Mouse (Mus musculus): Measurements from ENCODE around the gene Ptprc.

The Ptprc gene

GRCm38 (mm10) chr1:138040556-138040955 lies 135.0 kb downstream of the Ptprc start:
- peak; percentile 42 for DNase-seq (ENCODE audit: inconsistent ontology term)

DNA sequence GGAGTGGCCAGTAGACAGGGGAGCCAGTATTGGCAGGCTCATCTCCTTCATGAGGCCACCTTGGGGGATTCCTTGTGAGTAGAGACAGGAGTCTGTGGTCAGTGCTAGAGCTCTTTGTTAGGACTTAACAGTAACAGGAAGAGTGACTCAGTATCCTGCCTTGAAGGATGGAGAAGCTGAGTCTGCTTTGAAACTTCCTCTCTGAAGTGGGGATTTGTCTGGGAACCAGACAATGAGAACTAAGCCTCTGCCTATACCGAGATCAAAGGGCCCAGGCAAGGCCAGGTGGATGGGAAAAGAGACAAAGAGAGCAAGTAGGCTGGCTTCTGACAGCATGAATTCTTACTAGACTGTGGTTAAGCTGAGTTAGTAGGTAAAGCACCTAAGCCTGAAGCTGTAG lies 136.3 kb downstream of the Ptprc start:
- DNase-seq (ENCODE audit: inconsistent ontology term), result peak; percentile 20

GRCm38 (mm10) chr1:138037484-138037883 lies 138.0 kb downstream of the Ptprc start:
- no peak for DNase-seq (ENCODE audit: inconsistent ontology term)

- DNase-seq (ENCODE audit: inconsistent ontology term), result no peak
Measured at GRCm38 (mm10) chr1:138029649-138030048, 145.9 kb downstream of the Ptprc start.

- DNase-seq (ENCODE audit: inconsistent ontology term), result no peak
Measured at GRCm38 (mm10) chr1:138025298-138025697, 150.2 kb downstream of the Ptprc start.

- no peak for DNase-seq (ENCODE audit: inconsistent ontology term)
Measured at GRCm38 (mm10) chr1:138023601-138024000, 151.9 kb downstream of the Ptprc start.

GRCm38 (mm10) chr1:138022918-138023295 lies 152.6 kb downstream of the Ptprc start:
- peak; percentile 76 for DNase-seq (ENCODE audit: inconsistent ontology term)

DNA sequence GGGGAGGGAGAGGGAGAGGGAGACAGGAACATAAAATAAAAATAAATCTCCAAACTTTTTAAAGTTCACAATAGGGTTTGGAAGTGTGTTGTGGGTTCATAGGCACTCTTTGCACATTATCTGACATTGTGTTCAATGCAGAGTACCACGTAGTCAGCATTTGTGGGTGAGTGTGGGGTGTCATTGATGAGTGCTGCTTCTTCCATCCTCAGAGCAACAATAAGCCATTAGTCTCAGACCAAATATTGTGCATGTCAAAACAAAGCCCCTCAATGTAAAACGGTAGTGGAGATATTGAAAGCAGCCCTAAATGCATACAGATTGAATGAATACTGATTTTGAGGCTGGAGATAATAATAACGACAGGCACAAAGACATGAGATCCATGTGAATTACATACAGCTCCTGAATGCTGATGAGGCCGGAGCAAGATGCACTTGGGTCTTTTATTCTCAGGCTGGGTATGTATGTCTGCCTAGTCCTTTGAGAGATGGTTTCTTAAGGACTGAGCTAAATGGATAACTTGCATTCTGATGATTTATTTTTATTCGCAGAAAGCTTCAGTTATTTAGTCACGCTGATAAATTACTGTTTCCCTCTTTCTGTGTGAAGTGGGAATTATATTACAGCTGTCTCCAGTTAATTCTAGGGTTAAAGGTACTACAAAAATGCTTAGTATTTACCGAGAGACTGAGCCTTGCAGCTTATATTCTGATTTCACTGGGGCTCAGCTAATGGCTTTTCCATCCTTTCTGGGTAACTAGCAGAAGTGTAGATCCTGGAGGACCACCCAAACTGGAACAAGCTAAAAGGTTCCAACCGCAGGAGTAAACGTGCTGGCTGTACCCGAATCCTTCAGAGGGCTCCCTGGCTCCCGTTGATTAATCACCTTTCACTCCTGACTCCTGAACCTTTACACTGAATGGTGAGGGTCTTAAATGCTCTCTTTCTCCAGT lies 153.3 kb downstream of the Ptprc start:
- no peak for DNase-seq (ENCODE audit: inconsistent ontology term)
